ENCODE assay signal across 21 mouse cellular contexts in the genomic region with DNA sequence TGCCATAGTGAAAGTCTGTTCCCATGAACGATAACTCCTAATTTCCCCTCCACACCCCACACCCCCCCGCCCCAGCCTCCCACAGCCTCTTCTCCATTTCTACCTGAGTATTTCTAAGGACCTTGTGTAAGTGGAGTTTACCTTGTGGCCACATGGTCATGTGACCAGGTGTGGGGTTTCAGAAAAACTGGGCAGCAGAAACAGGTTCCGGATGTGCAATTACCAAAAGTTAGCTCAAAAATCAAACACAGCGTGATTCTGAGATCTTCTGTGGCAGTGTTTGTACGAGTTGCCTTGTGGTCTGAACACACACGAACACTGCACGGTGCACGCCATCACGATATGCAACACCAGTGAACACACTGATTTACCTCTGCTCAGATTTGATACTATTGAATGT. TPM values are rescaled to one million over a fixed set of nuclear protein-coding genes. Genes with fewer than 3 reads are reported as not detected.
"Had no signal": no experiment of that assay in that cellular context is flagged by ENCODE, and none has a peak within 500 bp of the region (broad histone marks: within the 10 kb centered on the region; RNA-seq: fewer than 3 reads in every experiment).

No protein-coding gene starts in this region.

- H3K27me3 ChIP-seq: lung, embryonic 15.5 days; midbrain, embryonic 15.5 days; neural tube, embryonic 13.5 days; stomach, embryonic 15.5 days had no signal

- H3K4me2 ChIP-seq: midbrain, embryonic 11.5 days; stomach, embryonic 15.5 days had no signal

- H3K27ac ChIP-seq: kidney, postnatal 0 days; liver, embryonic 15.5 days; midbrain, embryonic 15.5 days; neural tube, embryonic 13.5 days; stomach, embryonic 15.5 days had no signal

- H3K4me3 ChIP-seq: liver, embryonic 15.5 days; lung, embryonic 15.5 days; megakaryocyte, embryonic 14.5 days; midbrain, embryonic 15.5 days; neural tube, embryonic 13.5 days; stomach, embryonic 15.5 days had no signal

- DNase-seq: kidney, adult 8-10 months; kidney, postnatal 36 days; layer of hippocampus, adult 9-11 months; layer of hippocampus, postnatal 36 days; left cerebral cortex, postnatal 4 days; retina, postnatal 1 day; right cerebral cortex, postnatal 4 days; spleen, adult 18-20 months; thymus, adult 18-20 months; thymus, postnatal 14 days had no signal

- H3K9me3 ChIP-seq: liver, embryonic 15.5 days; lung, embryonic 15.5 days; midbrain, embryonic 15.5 days; neural tube, embryonic 13.5 days; stomach, embryonic 15.5 days had no signal

- H3K9ac ChIP-seq: liver, embryonic 15.5 days; lung, embryonic 15.5 days; midbrain, embryonic 15.5 days; neural tube, embryonic 13.5 days; stomach, embryonic 15.5 days had no signal

- H3K36me3 ChIP-seq: liver, embryonic 15.5 days; lung, embryonic 15.5 days; midbrain, embryonic 15.5 days; neural tube, embryonic 13.5 days; stomach, embryonic 15.5 days had no signal

- ATAC-seq: inflammation-experienced regulatory T-cells, adult 6 months; intestine, postnatal 0 days; midbrain, embryonic 15.5 days had no signal

RNA-seq across cellular contexts. Expression of a gene that starts 17.5 kb away (rescaled TPM):
- total RNA-seq: monocyte, adult 5-6 weeks had no signal
- polyA plus RNA-seq: inflammation-experienced regulatory T-cells, adult 6 months had no signal
